Mouse (Mus musculus): ENCODE measurements around the gene Ccdc124.

- no peak for TF ChIP-seq CTCF (IDR thresholded peaks at IDR 0.05; ENCODE audit: low read depth, low read length)
- TF ChIP-seq POLR2A (IDR thresholded peaks at IDR 0.05; ENCODE audit: insufficient read depth, low read length): no peak
- no peak for TF ChIP-seq EP300 (IDR thresholded peaks at IDR 0.05; ENCODE audit: insufficient read depth, low read depth, low read length)
Observed at GRCm38 (mm10) chr8:70833520-70833919, 40.2 kb downstream of the Ccdc124 start.
